Mouse (Mus musculus) cortical plate, adult 2 months (tissue): Measurements from ENCODE around the gene Socs1. TPM values are rescaled to one million over a fixed set of nuclear protein-coding genes. Genes with fewer than 3 reads are reported as not detected.

Source experiments
- H3K27ac ChIP-seq: fragments of 200-500 bp; 2 replicates; pipeline ENCODE4 v1.5.1; 2012; ENCODE audit warnings: low read length, control low read depth, inconsistent platforms; ENCODE audit not compliant: insufficient read depth
- H3K4me1 ChIP-seq: fragments of 200-500 bp; 2 replicates; pipeline ENCODE4 v1.6.1; 2011; ENCODE audit warnings: low read length; ENCODE audit not compliant: control insufficient read depth, insufficient read depth
- H3K4me3 ChIP-seq: fragments of 200-500 bp; 2 replicates; pipeline ENCODE4 v1.5.1; 2011; ENCODE audit warnings: mild to moderate bottlenecking, low read length, control low read depth; ENCODE audit not compliant: insufficient read depth
- CTCF ChIP-seq: fragments of 200-500 bp; IDR thresholded peaks from 2 replicates; pipeline ENCODE4 v1.5.1; 2011; ENCODE audit warnings: mild to moderate bottlenecking, control low read depth, low read length; ENCODE audit not compliant: insufficient read depth; ENCODE audit errors: extremely low read depth
- POLR2A ChIP-seq: fragments of 200-500 bp; IDR thresholded peaks from 2 replicates; pipeline ENCODE4 v1.6.1; 2011; ENCODE audit warnings: mild to moderate bottlenecking, low read length, control low read depth; ENCODE audit not compliant: insufficient read depth; ENCODE audit errors: extremely low read depth
- polyA plus RNA-seq: library from polyadenylated mRNA; depleted of rRNA; stranded (reverse); fragments of >200 nt; gene quantifications from 2 replicates; pipeline ENCODE4 v1.2.3, GENCODE M21; 2012

The Socs1 gene
- polyA plus RNA-seq, 1 experiment: 0.71 TPM

DNA sequence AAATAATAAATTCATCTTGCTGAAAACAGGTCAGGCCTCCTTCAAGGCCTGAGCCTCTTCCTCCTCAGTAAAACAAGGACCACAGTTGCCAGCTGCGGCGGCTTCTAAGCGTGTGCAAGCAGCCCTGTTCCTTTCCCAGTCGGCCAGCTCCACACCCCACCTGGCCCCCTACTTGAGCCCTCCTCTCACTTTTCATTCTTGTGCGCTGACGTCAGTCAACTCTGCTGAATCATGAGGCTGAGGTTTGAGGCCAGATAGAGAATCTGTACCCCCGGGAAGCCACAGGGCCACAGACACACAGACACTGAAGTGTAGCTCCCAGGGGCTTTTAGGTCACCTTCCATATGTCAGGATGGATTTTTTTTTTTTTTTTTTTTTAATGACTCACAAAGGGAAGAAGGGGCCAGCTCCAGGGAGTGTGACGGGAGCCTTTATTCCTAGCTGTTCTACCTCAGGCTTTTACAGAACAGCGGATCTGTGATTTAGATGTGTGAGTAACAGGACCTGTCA is 3.4 kb downstream of the Socs1 start:
- Histone ChIP-seq H3K27ac (no peak overlapping the region), H3K4me3 (no peak overlapping the region), H3K4me1 (no peaks in the 10 kb centered on the region)
- no peak for TF ChIP-seq CTCF
- no peak for TF ChIP-seq POLR2A

DNA sequence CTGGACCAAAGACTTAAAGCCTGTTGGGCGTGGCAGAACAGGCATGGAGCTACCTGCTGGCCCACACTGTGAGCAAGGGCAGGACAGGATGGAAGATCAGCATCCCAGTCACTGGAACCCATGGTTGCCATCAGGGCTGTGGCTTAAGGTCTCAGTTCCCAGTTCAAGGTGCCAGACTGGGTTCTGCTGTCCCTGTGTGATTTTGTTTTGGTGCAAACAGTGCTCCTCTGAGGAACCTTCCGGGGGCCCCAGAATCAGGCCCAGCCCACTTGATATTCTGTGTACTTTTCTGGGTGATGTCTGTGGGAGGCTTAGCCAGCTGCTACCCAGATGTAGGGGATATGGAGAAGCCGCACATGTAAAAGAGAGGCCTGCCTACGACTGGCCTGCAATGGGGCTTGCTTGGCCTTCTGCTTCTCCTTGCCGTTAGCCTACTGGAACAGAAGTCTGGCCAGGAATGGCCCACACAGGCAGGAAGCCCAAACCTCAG is 4.7 kb downstream of the Socs1 start:
- H3K4me1 ChIP-seq: no peaks in the 10 kb centered on the region
- TF ChIP-seq CTCF: no peak
- TF ChIP-seq POLR2A: no peak
- H3K4me3 ChIP-seq: no peak overlapping the region
- no peak overlapping the region for H3K27ac ChIP-seq

DNA sequence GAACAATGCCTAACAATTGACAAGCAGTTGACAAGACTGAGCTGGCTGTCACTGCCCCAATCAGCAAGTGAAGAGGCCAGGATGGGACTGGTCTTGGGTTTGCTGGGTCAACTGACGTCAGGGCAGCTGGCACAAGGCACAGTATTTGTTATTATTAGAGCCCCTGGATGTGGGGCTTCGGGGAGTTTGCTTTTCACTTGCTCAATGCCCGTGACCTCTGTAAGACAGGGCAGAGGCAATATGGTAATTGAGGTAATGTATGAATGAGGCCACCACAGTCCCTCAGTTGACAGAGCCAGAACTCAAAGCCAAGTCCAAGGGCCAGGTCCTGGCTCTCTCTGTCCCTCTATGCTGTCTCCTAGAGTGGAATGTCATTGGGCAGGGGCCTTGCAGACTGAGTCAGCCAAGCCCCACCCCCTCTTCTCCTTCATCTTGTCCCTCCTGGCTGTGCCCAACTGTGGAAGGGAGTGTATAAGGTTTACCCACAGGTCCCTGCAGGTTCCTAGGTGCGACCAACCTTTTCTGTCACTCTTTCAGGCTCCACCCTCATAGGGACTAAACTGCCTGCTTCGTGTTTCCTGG is 7.7 kb downstream of the Socs1 start:
- Histone ChIP-seq H3K4me1 (no peaks in the 10 kb centered on the region), H3K27ac (no peak overlapping the region), H3K4me3 (no peak overlapping the region)
- no peak for TF ChIP-seq POLR2A
- TF ChIP-seq CTCF: no peak

DNA sequence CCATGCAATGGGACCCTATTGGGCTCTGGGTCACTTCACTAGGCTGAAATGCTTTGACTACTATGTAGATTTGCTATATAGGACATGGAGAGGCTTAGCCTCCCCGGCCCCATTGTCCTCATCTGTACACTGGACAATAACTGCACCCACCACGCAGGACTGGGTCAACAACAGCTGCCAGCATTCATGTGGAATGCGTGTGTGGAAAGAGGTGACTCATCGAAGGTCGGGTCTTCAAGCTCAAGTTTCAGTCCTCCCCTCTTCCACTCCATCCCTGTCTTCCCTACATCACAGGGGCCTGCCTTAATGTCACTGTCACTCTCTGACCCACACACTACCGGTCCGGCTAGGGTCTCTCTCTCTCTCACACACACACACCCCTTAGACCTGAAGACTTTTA is 9.0 kb downstream of the Socs1 start:
- H3K4me3 ChIP-seq: no peak overlapping the region

GRCm38 (mm10) chr16:10774726-10775125 is 10.6 kb downstream of the Socs1 start:
- TF ChIP-seq POLR2A (no peak), CTCF (no peak)
- Histone ChIP-seq H3K4me3 (no peak overlapping the region), H3K27ac (no peak overlapping the region), H3K4me1 (no peaks in the 10 kb centered on the region)

More for the DNA sequence above, 9.0 kb downstream of the Socs1 start:
- Histone ChIP-seq H3K4me1 (no peaks in the 10 kb centered on the region), H3K27ac (no peak overlapping the region)
- TF ChIP-seq CTCF: no peak

DNA sequence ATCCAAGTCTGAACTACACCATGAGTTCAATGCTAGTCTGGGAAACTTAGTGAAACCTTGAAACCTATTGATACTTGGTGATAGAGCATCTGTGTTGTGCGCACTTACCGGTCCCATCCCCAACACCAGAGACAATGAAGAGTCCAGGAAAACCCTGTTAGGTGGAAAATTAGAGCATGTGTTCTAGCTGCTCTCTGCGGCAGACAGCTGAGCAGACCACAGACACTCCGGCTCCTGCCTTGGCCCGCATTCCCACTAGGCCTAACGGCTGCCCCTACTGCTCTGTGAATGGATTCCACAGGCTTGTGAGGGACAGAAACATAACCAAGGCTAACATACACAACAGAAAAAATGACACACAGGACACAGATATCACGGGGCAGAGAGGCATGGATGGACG is 11.8 kb downstream of the Socs1 start:
- no peak for TF ChIP-seq POLR2A
- TF ChIP-seq CTCF: no peak
- no peaks in the 10 kb centered on the region for H3K4me1 ChIP-seq

GRCm38 (mm10) chr16:10771769-10772510 is 13.4 kb downstream of the Socs1 start:
- no peak for TF ChIP-seq POLR2A
- Histone ChIP-seq H3K27ac (no peak overlapping the region), H3K4me1 (no peaks in the 10 kb centered on the region), H3K4me3 (no peak overlapping the region)

More for the DNA sequence above, 11.8 kb downstream of the Socs1 start:
- no peak overlapping the region for H3K27ac ChIP-seq
- H3K4me3 ChIP-seq: no peak overlapping the region

DNA sequence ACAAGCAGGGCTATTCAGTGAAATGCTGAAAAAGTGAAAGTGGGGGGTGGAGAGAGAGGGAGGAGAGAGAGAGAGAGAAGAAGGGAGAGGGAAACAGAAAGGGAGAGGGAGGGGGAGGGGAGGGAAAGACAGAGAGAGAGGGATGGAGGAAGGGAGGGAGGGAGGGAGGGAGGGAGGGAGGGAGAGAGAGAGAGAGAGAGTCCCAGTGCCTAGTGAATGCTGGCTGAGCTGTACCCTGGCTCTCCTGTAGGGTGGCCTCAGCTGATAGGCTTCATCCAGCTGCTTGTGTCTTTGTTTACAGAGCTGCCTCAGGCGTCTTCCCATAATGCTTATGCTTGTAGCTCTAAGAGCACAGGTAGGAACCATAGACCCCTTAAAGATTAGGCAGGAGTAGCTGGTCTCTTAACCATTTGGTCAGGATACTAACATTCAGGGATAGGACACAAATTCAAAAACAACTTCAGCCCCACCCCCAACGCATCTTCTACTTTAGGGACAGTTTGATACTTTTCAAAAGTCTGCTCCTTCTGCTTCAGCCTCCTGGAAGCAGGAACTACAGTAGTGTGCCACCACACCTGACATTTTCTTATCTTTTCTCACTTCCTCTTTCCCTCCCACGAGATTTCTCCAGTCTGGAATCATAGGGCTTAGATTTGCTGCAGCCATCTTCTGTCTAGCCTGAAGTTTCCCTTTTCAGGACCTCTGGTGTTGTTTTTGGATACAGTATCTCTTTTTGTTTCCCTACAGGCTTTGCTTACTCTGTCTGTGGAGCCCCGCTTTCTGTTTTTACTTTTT is 14.6 kb downstream of the Socs1 start:
- no peak overlapping the region for H3K4me3 ChIP-seq
- no peak overlapping the region for H3K27ac ChIP-seq
- no peak for TF ChIP-seq CTCF
- no peak for TF ChIP-seq POLR2A
- no peaks in the 10 kb centered on the region for H3K4me1 ChIP-seq

- TF ChIP-seq CTCF (no peak), POLR2A (no peak)
- Histone ChIP-seq H3K27ac (no peak overlapping the region), H3K4me1 (no peaks in the 10 kb centered on the region), H3K4me3 (no peak overlapping the region)
Measured at GRCm38 (mm10) chr16:10769661-10770060, 15.7 kb downstream of the Socs1 start.
